Mouse (Mus musculus) fibroblast of lung, adult 2 months (primary cell): ENCODE results near the gene Jade1.

ENCODE experiments used
- DNase-seq: peaks from one replicate; pipeline ENCODE4 v3.0.0-alpha.2; 2011; ENCODE audit warnings: low read depth

The Jade1 gene

DNA sequence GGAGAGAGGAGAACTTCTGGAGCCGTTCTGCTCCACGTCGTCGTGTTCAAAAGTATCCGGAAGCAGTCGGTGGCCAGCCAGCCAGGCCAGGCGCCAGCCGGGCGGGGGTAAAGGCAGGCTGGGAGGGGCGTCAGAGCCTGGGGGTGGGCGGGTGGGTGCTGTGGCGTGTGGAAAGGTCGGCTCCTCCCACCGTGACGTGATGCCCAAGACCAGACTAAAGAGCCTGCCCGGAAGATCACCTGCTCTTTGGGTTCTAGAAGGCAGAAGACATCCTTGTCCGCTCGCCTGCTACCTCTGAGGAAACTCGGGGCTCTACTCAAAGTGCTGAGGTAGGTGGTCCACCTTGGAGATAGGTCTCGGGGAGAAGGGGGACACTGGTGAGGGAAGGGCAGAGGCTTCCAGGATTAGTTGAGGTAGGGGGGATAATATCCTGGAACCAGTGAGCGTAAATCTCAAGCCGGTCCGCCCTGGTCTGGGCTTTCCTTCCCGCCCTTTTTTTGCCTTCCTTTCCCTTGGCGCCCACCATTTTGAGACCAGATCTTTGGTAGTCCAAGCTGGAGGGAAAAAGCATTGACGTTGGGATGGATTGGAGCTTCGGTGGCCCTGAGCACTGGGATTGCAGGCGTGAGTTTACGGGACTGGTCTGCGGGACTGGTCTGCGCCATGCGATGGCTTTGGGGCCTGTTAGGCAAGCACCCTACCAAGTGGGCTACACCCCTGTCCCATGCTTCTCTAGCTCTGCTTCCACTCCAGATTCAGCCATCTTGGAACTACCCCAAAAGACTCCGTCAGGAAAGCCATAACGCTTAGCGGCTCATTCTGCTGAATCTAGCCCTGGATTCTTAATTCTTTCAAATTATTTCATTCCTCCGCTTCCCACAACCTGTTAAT is at the start of gene Jade1:
Gene Jade1 (plus strand): TSS at position 241 of the 891 bp plus-strand sequence.
- no peak for DNase-seq

- no peak for DNase-seq
These were observed 46.1 kb upstream of the Jade1 start for GRCm38 (mm10) chr3:41509441-41509840.

GRCm38 (mm10) chr3:41510191-41510590 is 45.3 kb upstream of the Jade1 start:
- DNase-seq: no peak

- DNase-seq: no peak
These were observed 44.8 kb upstream of the Jade1 start for GRCm38 (mm10) chr3:41510750-41511149.

DNA sequence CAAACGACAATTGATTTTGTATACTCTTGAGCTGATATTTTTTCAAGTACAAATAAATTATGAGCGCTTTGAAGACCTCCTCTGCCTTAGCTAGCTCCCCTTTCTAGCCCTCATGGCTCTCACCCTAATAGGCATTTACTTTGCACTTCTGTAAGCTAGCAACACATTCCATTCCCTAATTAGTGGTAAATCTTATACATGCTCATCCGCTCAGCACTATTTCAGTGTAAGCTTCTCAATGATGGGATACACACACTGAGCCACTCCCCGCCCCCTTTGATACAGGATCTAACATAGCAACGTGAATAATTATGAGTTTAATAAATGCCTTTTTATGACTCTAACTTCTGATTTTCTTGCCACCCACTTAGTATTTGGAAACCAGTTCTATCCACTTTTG is 41.5 kb upstream of the Jade1 start:
- DNase-seq: no peak

DNA sequence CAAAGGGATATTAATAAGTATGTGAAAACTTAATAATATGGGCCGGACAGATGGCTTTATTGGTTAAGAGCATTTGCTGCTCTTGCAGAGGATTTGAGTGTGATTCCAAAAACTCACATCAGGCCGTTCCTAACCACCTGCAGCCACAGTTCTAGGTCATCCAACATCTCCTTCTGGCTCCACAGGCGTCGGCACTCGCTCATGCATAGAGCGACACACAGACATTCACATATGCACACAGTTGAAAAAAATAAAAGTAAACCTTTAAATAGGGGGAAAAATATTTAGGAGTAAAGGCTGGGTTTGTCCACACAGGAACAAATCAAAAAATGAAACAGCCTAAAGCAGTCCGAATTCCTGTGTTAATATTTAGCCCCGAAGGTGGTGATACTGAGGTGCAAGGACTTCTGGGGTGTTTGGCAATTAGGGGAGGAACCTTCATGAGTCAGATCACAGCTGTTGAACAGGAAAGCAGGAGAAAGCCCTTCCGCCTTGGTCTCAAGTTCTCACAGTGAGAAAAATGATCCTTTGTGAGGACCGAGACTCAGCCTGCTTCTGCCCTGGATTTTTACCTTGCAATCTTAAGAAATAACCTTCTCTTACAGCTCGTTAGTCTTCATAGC is 40.7 kb upstream of the Jade1 start:
- no peak for DNase-seq

DNA sequence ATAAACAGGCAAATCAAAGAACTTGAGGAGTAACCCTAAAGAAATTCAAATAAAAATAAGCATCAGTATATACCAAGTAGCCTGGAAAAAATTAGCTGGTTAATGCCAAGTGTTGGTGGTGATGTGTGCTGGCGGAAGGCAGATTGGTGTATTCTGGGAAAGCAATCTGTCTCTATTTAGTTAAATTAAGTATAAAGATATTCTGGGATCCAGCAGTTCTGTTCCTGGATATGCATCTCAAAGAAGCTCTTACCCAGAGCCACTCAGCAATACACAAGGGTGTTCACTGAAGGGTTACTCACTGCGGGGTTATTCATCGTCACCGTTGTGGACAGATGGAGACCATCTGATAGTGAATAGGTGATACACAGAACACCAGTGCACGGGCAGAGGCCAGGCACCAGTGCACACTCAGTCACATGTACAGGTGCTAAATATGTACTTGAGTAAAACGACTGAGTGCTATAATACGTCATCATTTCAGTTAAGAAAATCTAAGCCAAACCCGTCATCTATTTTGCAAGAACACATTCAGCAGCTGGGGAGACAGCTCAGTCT is 38.5 kb upstream of the Jade1 start:
- no peak for DNase-seq

DNA sequence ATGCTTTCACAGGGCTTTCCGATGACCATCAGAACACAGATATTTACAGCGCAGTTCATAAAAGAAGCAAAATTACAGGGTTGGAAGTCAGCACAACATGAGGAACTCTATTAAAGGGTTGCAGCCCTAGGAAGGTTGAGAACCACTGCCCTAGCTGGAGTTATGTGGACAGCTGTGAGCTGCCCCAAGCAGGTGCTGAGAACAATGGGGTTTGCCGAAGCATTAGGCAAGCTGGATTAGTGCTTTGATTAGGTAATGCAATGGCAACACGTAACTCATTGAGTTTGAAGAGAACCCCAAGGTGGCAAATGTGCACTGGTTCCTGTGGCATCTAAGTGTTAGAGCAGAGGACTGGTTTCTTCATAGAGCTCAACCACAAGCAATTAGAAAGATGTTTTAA is 34.6 kb upstream of the Jade1 start:
- no peak for DNase-seq

DNA sequence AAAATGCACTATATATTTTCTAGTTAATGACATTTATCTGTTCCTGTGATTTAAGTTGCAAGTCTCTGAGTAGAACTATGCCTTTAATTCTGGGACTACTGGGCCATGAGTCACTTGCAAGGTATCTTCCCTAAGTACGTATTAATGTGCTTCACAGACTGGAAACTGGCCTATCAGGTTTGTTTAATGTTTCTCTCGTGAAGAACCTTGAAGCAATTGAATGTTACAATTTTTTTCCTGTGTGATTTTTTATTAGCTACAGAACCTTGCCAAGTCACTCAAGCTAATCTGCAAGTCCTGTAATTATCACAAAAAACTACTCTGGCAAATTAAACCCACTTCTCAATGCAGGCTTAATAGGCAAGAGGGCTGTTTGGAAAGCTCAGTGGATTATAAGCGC is 33.8 kb upstream of the Jade1 start:
- no peak for DNase-seq

- DNase-seq: no peak
These were observed 33.1 kb upstream of the Jade1 start for GRCm38 (mm10) chr3:41522226-41523005.

- DNase-seq: no peak
These were observed 32.5 kb upstream of the Jade1 start for GRCm38 (mm10) chr3:41523006-41523375.

- no peak for DNase-seq
These were observed 32.1 kb upstream of the Jade1 start for GRCm38 (mm10) chr3:41523460-41523859.

- no peak for DNase-seq
These were observed 27.1 kb upstream of the Jade1 start for GRCm38 (mm10) chr3:41528291-41528969.

DNA sequence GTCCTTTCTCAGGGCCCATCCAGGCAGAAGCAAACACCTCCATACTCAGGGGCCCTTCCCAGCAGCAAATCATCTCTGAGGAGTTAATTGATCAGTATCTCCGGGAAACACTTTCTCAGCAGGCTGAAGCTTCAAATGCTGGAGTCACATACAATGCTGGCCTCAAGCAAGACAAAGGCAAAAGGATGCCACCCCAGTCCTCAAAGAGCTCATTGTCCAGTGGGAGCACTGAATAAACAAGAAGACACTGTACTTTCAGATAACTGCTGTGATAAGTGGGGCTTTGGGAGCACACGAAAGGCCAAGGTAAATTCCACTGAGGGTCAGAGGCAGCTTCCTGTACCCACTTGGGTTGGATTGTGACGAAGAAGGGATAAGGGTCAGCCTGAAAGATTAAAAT is 25.4 kb upstream of the Jade1 start:
- no peak for DNase-seq

DNA sequence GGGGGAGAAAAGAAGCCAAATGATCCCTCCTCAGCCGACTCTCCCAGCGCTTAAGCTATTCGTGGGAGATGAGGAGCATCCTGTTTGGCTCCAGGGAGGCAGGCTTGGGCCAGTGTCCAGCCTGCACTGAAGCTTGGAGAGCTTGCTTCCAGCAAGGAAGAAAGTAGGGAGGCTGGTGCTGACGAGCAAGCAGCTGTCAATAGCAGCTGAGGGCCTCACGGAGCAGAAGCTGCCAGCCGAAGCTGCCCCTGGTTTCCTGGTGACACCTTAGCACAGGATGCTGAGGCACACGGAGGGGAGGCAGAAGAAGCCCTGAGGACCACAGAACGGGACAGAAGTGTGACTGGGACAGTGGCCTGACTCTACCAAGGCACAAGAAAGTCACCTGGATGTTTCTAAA is 24.0 kb upstream of the Jade1 start:
- no peak for DNase-seq

DNA sequence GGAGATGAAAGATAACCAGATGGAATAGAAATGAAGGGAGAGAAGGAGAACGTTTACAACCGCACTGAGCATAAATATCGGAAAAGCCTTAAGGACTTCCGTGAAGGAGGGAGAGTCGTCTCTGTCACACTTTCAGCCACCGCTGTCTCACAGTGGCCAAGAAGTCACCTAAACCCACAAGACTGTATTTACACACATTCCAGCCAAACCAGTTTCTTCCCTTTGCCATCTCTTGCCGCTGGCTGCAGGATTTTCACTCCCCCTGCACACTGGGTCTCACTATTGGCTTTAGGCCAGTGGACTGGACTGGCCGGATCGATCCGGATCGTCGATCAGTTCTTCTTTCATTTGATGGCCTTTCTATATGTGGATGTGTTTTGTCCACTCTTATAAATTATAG is 23.4 kb upstream of the Jade1 start:
- no peak for DNase-seq

GRCm38 (mm10) chr3:41533660-41534059 is 21.9 kb upstream of the Jade1 start:
- no peak for DNase-seq

GRCm38 (mm10) chr3:41537957-41538356 is 17.6 kb upstream of the Jade1 start:
- no peak for DNase-seq

- DNase-seq: no peak
These were observed 14.2 kb upstream of the Jade1 start for GRCm38 (mm10) chr3:41541313-41541712.

GRCm38 (mm10) chr3:41544451-41544850 is 11.1 kb upstream of the Jade1 start:
- no peak for DNase-seq

- DNase-seq: no peak
These were observed 8.2 kb upstream of the Jade1 start for GRCm38 (mm10) chr3:41547289-41547688.

GRCm38 (mm10) chr3:41548238-41548637 is 7.3 kb upstream of the Jade1 start:
- DNase-seq: no peak
